Mouse (Mus musculus): ENCODE data around the gene Sgcd. TPM values are rescaled to one million over a fixed set of nuclear protein-coding genes. Genes with fewer than 3 reads are reported as not detected.

The Sgcd gene
- polyA plus RNA-seq, 1 experiment from 2014 or later: 2.8 TPM

DNA sequence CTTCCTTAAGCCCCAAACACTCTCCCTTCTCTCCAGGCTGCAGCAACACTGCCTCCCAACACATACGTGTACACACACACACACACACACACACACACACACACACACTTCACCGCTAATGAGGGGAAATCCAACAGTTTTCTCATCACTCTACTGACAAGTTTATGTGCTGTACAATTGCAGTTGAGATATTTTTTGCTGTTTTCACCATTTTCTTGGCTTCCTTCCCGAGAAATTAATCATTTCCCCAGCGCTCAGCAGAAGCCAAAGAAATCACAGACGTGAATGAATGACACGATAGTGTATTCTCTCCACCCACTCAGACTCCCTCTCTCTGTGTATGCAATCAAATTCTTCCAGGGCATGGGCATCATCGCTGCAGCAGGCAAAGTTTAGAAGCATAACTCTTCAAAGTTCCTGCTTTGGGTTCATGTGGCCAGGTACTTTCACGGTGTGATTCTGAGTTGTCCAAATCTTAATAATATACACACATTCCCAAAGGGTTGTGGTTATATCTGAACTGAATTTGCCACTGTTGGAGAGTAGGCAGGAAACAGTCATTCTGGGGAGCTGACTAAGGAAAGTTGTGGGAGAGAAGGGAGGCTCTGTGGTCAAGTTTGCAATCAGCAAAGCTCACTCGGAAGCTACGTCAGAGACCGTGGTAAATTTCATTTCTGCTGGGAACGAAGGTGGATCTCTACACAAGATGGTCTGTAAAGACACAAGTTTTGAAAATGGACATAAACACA lies 683.9 kb downstream of the Sgcd start:
- WGBS: 58% methylated on average over 12 of the region's 12 CpGs
- ATAC-seq: no peak
- H3K27me3 ChIP-seq (replicated peaks): no peaks in the 10 kb centered on the region
- no peaks in the 10 kb centered on the region for H3K4me1 ChIP-seq (replicated peaks)
- H3K9me3 ChIP-seq: no peaks in the 10 kb centered on the region
- H3K4me2 ChIP-seq (replicated peaks): no peak overlapping the region
- H3K27ac ChIP-seq: no peak overlapping the region
- no peak overlapping the region for H3K9ac ChIP-seq
- H3K4me3 ChIP-seq (replicated peaks): no peak overlapping the region
- H3K36me3 ChIP-seq: no peaks in the 10 kb centered on the region

- ATAC-seq: no peak
Observed at GRCm38 (mm10) chr11:47299777-47300176, 689.0 kb downstream of the Sgcd start.

GRCm38 (mm10) chr11:47297805-47298340 lies 690.9 kb downstream of the Sgcd start:
- no peaks in the 10 kb centered on the region for H3K4me1 ChIP-seq (replicated peaks)
- no peaks in the 10 kb centered on the region for H3K9me3 ChIP-seq
- 54% methylated on average over 1 of the region's 1 CpGs for WGBS
- ATAC-seq: no peak
- no peaks in the 10 kb centered on the region for H3K36me3 ChIP-seq
- no peak overlapping the region for H3K4me2 ChIP-seq (replicated peaks)
- no peak overlapping the region for H3K27ac ChIP-seq
- H3K4me3 ChIP-seq (replicated peaks): no peak overlapping the region
- no peaks in the 10 kb centered on the region for H3K27me3 ChIP-seq (replicated peaks)
- H3K9ac ChIP-seq: no peak overlapping the region

More at GRCm38 (mm10) chr11:47299777-47300176, 689.0 kb downstream of the Sgcd start:
- WGBS: 85% methylated on average over 1 of the region's 1 CpGs
- no peak overlapping the region for H3K4me3 ChIP-seq (replicated peaks)
- no peak overlapping the region for H3K4me2 ChIP-seq (replicated peaks)
- H3K27me3 ChIP-seq (replicated peaks): no peaks in the 10 kb centered on the region
- H3K27ac ChIP-seq: no peak overlapping the region
- H3K36me3 ChIP-seq: no peaks in the 10 kb centered on the region
- H3K9ac ChIP-seq: no peak overlapping the region
- no peaks in the 10 kb centered on the region for H3K4me1 ChIP-seq (replicated peaks)
- no peaks in the 10 kb centered on the region for H3K9me3 ChIP-seq

- no peaks in the 10 kb centered on the region for H3K36me3 ChIP-seq
- 78% methylated on average over 1 of the region's 1 CpGs for WGBS
Observed at GRCm38 (mm10) chr11:47294741-47295140, 694.0 kb downstream of the Sgcd start.

GRCm38 (mm10) chr11:47276586-47276985 lies 712.2 kb downstream of the Sgcd start:
- Histone ChIP-seq H3K27me3 (replicated peaks) (no peaks in the 10 kb centered on the region), H3K36me3 (no peaks in the 10 kb centered on the region), H3K4me3 (replicated peaks) (no peak overlapping the region), H3K4me2 (replicated peaks) (no peak overlapping the region), H3K4me1 (replicated peaks) (no peaks in the 10 kb centered on the region), H3K9ac (no peak overlapping the region), H3K27ac (no peak overlapping the region), H3K9me3 (no peaks in the 10 kb centered on the region)
- WGBS: 52% methylated on average over 4 of the region's 4 CpGs
- ATAC-seq: no peak

More at GRCm38 (mm10) chr11:47294741-47295140, 694.0 kb downstream of the Sgcd start:
- Histone ChIP-seq H3K9me3 (no peaks in the 10 kb centered on the region), H3K27ac (no peak overlapping the region), H3K27me3 (replicated peaks) (no peaks in the 10 kb centered on the region), H3K4me1 (replicated peaks) (no peaks in the 10 kb centered on the region), H3K4me2 (replicated peaks) (no peak overlapping the region), H3K4me3 (replicated peaks) (no peak overlapping the region), H3K9ac (no peak overlapping the region)
- no peak for ATAC-seq

- Histone ChIP-seq H3K27me3 (replicated peaks) (no peaks in the 10 kb centered on the region), H3K9ac (no peak overlapping the region), H3K4me1 (replicated peaks) (no peaks in the 10 kb centered on the region), H3K4me3 (replicated peaks) (no peak overlapping the region), H3K9me3 (no peaks in the 10 kb centered on the region), H3K27ac (no peak overlapping the region), H3K36me3 (no peaks in the 10 kb centered on the region), H3K4me2 (replicated peaks) (no peak overlapping the region)
- WGBS: 81% methylated on average over 4 of the region's 4 CpGs
- ATAC-seq: no peak
Observed at GRCm38 (mm10) chr11:47268556-47268955, 720.2 kb downstream of the Sgcd start.

DNA sequence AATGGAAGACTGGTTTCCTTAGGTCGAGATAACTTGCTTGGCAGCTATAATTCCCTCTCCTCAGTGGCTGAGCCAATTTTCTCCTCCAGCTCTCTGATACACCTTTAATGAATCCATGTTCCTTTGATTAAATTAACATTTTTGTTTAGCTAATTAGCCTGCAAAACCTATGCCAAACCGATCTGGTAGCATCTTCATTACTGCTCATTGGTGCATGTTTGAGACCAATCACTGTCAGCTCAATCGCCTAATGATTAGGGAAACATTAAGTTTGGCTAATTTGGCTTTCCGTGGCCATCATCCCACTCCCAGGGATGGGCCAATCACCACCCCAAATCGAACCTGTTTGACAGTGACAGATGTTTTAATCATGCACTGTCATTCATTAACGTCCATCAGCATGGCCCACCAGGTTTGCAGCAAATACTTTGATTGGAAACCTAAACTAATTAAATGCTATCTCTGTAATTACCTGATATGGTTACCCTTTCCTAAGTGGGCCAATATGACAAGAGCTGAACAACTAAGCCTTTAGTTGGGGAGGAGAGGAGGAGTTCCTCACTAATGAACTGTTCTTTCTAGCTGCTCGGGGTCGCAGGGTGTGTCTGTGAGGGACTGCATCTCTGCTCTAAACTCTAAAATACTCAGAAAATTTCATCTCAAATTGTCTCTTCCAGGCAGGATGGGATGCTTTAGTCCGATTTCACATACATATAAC lies 724.3 kb downstream of the Sgcd start:
- H3K9me3 ChIP-seq: no peaks in the 10 kb centered on the region
- H3K27me3 ChIP-seq (replicated peaks): no peaks in the 10 kb centered on the region
- no peak overlapping the region for H3K4me2 ChIP-seq (replicated peaks)
- no peaks in the 10 kb centered on the region for H3K4me1 ChIP-seq (replicated peaks)
- no peak overlapping the region for H3K27ac ChIP-seq
- H3K9ac ChIP-seq: no peak overlapping the region
- H3K4me3 ChIP-seq (replicated peaks): no peak overlapping the region
- 81% methylated on average over 9 of the region's 9 CpGs for WGBS
- H3K36me3 ChIP-seq: no peaks in the 10 kb centered on the region
- no peak for ATAC-seq

DNA sequence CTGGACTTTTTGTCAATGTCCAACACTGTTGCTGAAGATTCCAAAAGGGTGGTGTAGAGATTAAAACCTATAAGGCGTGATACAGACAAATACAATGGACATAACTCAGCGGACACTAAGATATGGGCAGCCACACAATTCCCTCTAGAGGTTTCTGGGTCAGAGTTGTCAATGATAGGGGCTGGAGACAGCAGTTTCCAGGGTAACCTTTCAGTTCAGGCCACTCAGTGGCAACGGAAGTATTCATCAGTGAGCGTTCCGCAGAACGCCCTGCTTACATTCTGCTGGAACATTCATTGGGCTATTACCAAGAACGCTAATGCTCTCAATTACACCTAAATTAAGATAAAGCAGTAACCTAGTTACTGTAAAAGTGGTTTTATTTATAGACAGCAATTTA lies 738.5 kb downstream of the Sgcd start:
- WGBS: 79% methylated on average over 7 of the region's 7 CpGs
- Histone ChIP-seq H3K27ac (no peak overlapping the region), H3K4me3 (replicated peaks) (no peak overlapping the region), H3K4me1 (replicated peaks) (no peaks in the 10 kb centered on the region), H3K36me3 (no peaks in the 10 kb centered on the region), H3K27me3 (replicated peaks) (no peaks in the 10 kb centered on the region), H3K9me3 (no peaks in the 10 kb centered on the region), H3K9ac (no peak overlapping the region), H3K4me2 (replicated peaks) (no peak overlapping the region)
- no peak for ATAC-seq

GRCm38 (mm10) chr11:47248345-47248893 lies 740.4 kb downstream of the Sgcd start:
- Histone ChIP-seq H3K4me2 (replicated peaks) (no peak overlapping the region), H3K9ac (no peak overlapping the region), H3K27ac (no peak overlapping the region), H3K4me3 (replicated peaks) (no peak overlapping the region), H3K9me3 (no peaks in the 10 kb centered on the region), H3K36me3 (no peaks in the 10 kb centered on the region), H3K27me3 (replicated peaks) (no peaks in the 10 kb centered on the region), H3K4me1 (replicated peaks) (no peaks in the 10 kb centered on the region)
- 79% methylated on average over 4 of the region's 4 CpGs for WGBS
- no peak for ATAC-seq

- Histone ChIP-seq H3K4me3 (replicated peaks) (no peak overlapping the region), H3K4me2 (replicated peaks) (no peak overlapping the region), H3K4me1 (replicated peaks) (no peaks in the 10 kb centered on the region), H3K9me3 (no peaks in the 10 kb centered on the region), H3K36me3 (no peaks in the 10 kb centered on the region), H3K9ac (no peak overlapping the region), H3K27ac (no peak overlapping the region), H3K27me3 (replicated peaks) (no peaks in the 10 kb centered on the region)
- 84% methylated on average over 8 of the region's 8 CpGs for WGBS
- no peak for ATAC-seq
Observed at GRCm38 (mm10) chr11:47247703-47248344, 740.9 kb downstream of the Sgcd start.

DNA sequence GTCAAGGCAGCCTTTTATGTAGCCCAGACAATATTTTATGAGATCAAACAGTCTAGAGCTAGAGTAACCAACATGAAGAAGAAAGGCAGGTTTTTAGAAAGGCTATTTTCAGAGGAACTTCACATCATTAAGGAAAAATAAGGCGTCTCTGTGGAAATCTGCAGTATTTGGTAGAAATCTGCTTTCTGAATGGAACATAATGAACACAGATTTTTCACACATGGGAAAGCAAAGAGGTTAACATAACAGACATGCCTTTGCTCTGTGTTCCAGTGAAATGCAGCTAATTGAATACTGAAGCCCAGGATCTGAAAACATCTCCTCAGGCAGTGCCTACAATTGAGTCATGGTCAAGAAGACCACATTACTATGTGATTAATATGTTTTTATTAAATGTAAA lies 746.4 kb downstream of the Sgcd start:
- ATAC-seq: no peak
- Histone ChIP-seq H3K9ac (no peak overlapping the region), H3K36me3 (no peaks in the 10 kb centered on the region), H3K4me2 (replicated peaks) (no peak overlapping the region), H3K27me3 (replicated peaks) (no peaks in the 10 kb centered on the region), H3K4me3 (replicated peaks) (no peak overlapping the region), H3K9me3 (no peaks in the 10 kb centered on the region), H3K4me1 (replicated peaks) (no peaks in the 10 kb centered on the region), H3K27ac (no peak overlapping the region)
- whole genome bisulfite sequencing: 81% methylated on average over 1 of the region's 1 CpGs

- Histone ChIP-seq H3K27ac (no peak overlapping the region), H3K4me2 (replicated peaks) (no peak overlapping the region), H3K4me3 (replicated peaks) (no peak overlapping the region), H3K9me3 (no peaks in the 10 kb centered on the region), H3K27me3 (replicated peaks) (no peaks in the 10 kb centered on the region), H3K36me3 (no peaks in the 10 kb centered on the region), H3K4me1 (replicated peaks) (no peaks in the 10 kb centered on the region), H3K9ac (no peak overlapping the region)
- WGBS: 46% methylated on average over 1 of the region's 1 CpGs
- ATAC-seq: no peak
Observed at GRCm38 (mm10) chr11:47228222-47228621, 760.5 kb downstream of the Sgcd start.

Measured in intestine, embryonic 15.5 days (tissue).